Mouse (Mus musculus): ENCODE measurements around the gene Shc4.

Gene Shc4

DNA sequence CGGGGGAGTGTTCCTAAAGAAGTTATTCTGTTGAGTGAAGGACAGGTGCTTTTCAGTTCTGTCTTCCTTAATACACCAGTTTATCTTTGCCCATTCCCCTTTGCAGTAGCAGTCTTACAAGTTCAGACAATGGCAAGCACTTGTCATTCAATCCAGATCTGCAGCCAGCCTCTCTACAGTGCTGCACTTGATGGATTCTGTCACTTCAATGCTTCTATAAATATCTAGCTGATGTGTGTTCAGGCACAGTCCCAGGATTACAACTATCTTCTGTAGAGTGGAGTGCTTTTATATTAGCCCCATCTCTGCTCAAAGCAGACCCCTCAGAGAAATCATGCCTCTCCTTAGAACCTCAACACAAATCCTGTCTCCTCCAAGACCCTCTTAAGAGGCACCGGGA is 93.9 kb downstream of the Shc4 start:
- DNase-seq (ENCODE audit: low spot score) = no peak

DNA sequence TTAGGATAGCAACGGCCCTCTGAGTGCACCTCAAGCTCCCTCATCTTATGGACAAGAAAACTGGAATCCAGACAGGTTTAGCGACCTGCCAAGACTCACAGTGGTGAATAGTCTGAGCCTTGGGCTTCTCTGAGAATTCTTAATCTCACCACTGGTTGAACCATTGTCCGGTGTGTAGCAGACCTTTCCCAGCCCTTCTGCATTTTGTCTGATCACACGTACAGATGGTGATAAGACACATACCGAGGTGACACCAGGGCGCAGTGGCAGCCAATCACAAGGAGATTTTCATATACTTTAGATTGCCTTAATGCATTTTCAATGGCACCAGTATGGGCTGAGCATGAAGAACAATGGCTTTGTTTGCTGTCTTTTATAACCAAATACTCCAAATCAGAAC is 95.5 kb downstream of the Shc4 start:
- DNase-seq (ENCODE audit: low spot score) = no peak

DNA sequence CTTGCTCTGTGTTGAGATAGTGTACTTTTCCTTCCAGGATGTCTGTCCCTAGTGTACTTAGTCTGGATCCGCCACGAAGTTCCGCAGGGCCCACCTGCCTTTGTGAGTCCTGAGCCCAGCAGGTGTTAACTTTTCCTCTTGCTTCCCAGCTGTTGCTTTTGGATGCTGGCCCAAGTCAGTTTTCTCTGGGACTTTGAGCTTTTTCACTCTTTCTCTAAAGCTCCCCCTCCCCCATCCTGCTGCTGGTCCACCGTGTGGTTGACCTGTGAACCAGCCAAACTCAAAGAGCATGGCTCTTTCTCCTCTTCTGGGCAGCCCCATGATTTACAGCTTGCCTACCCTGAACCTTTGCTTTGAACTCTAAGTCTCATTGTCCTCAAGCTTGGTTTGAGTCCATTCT is 97.4 kb downstream of the Shc4 start:
- DNase-seq (ENCODE audit: low spot score) = no peak

DNA sequence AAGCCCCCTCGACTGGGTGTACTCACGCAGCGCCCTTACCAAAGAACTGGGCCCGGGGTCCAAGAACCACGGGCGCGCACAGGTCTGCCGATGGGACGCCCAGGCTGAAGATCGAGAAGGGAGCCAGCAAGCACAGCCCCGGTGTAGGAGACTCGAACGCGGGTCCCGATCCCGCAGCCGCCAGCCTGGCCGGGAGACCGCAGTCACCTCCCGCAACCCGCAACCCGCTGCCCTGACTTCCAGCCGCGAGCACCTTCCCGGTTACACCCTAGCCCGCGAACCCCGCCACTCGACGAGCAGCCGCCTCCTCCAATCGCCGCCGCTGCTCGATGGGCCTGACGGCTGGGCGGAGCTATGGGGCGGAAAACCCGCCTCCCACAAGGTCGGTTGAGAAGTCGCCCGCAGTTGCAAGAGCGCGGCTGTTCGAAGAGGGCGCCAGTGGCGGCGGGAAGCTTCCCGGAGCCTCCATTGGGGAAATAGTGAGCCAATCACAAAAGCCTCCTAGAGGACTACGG is 99.1 kb downstream of the Shc4 start, which contains the start of gene Cep152:
Gene Cep152 (minus strand): TSS at position 277 of the 515 bp plus-strand sequence.
- peak; percentile 98 for DNase-seq (ENCODE audit: low spot score)

DNA sequence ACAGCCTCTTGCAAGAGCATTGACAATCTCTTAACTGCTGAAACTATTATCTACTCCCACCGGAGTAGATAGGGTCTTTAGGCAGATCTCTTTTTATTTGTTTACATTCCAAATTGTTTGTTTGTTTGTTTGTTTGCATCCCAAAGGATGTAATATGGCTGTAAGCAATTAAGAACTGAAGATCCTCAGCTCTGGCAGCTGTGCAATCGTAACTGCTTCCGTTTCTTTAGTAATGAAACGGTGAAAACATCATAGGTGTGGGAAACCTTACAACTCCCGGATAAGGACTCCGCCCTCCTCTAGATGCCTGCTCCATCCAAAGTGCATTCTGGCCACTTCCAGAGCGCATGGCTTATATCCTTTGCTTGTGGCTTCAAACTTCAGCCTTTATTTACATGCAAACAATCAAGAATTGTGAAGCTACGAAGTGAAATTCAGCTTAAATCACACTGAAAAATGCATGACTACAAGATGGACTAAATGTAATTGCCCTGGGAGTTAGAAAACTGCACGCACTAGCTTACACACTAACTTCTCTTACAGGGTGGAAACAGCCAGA is 99.7 kb downstream of the Shc4 start:
- DNase-seq (ENCODE audit: low spot score) = peak; percentile 43

DNA sequence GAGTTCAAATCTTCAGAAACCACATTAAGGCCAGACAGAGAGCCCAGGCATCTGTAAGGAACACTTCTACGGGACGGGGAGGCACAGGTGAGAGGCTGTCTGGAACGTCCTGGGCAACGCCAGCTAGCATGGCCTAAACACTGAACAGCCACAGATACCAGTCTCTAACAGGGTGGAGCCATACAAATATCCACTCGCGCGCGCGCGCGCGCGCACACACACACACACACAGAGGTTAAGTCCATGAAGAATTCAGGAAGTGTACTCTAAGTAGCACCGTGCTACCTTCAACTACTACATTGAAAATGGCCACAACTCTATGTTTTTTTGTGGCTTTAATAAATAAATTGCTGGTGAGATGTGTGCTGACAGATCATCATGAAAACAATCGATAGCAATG is 100.7 kb downstream of the Shc4 start:
- no peak for DNase-seq (ENCODE audit: low spot score)

DNA sequence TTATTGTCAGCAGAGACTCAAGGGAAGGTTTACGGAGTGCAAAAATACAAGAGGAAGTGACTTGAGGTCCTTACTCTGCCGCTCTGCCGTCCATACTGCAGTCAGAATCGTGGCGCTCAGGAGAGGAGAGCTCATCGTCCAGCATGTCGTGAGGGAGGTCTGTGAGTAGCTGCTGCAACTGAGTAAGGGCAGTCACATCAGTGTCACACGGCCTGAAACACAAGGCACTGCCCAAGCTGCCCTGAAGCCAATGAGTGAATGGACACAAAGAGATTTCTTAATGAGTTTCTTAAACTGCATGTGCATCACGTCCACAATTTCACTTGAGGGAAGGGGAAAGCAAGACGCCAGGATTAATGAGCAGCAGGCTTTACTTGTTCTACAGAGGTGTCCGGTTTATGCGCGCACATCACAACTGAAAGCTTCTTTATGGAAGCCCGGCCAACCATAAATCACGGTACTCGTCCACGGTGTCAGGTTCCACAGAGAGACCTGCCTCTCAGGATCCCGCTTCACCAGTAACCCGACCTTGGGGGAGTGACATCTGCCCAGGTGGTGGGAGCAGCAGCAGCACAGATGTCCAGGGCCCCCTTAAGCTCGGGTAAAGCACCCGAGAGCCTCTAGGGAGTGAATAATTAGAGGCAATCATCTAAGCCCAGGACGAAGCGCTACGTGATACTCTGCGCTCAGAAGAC is 103.6 kb downstream of the Shc4 start:
- peak; percentile 75 for DNase-seq (ENCODE audit: low spot score)

DNA sequence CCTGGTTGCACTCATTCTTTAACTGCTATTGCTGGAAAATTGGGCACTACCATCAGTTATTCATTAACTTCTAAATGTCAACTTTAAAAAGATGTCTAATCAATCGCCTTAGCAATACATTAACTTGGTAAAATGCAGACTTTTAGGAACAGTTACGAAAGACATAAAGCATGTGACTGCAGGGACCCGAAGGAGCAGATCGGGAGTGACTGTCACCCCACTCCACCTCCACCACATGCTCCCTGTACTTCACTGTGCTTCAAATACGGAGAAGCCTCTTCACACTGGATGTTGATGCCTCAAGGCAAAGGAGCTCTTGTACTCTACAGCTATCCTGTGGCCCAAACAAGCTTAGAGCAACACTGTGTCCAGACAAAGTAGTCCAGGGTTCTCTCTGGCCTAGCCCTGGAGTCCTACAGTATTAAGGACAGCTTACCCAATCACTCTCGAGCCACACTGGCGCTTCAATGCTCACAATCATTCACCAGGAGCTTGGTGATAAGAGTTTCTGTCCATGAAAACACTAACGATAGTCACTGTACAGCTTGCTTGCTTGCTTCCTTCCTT is 108.0 kb downstream of the Shc4 start:
- DNase-seq (ENCODE audit: low spot score) = no peak

DNA sequence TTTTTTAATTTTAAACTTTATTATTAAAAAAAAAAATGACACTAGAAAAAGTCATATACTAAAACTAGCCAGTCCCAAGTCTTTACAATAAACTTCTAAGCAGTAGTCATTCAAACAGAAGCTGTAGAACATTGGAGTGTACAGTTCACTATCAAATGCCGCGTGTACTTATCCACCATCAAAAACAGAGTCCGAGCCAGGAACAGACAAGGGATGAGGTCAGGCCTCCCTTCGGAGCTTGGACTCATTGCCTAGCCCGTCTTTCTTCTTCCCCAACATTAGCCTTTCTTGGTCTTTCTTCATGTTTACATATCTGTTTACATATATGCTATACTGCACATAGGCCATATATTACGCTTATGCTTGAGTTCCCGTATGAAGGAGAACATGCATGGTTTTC is 108.5 kb downstream of the Shc4 start:
- no peak for DNase-seq (ENCODE audit: low spot score)

DNA sequence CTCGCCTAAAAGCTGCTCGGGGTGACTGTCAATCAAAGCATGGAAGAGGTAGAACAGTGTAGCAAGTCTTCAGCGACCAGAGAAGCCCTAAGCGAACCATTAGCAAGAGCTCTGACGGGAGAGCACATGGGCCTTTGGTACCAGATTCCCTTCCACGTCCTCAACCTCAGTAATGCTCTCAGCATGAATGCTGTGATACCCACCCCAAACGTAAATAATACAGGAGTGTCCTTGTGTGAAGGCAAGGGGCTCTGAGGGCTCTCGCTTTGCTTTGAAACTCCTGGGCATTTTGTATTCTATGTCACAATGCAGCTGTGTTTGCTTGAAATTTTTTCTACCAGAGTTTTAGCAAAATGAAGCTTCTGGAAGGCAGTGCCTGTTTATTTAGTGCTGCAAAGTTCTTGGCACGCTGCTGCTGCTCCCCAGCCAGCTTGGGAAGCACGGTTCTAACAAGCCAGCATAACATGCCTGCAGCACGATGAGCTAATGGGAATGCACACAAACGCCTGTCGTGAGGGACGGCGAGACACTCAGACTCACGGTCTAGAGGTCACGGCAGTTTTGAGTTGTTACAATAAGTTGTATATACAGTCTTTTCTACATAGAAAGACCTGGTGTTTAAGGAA is 117.6 kb downstream of the Shc4 start:
- DNase-seq (ENCODE audit: low spot score) = no peak

DNA sequence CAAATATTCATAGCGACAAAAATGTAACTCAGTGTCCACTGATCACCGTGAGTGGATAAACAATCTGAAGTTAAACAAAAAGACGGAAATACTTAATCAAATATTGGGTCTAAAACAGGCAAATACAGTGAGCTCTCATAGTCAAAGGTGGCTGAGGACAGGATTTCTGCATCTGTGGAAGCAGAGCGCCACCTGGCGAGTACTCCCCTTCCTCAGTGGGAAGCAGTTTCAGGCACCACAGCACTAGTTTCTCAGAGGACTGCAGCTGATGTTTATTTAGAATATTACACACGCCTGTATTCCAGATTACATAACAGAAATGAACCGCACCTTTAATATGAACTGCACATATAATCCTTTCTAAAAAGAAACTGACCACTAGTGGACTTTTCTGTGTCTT is 119.3 kb downstream of the Shc4 start:
- peak; percentile 64 for DNase-seq (ENCODE audit: low spot score)

DNA sequence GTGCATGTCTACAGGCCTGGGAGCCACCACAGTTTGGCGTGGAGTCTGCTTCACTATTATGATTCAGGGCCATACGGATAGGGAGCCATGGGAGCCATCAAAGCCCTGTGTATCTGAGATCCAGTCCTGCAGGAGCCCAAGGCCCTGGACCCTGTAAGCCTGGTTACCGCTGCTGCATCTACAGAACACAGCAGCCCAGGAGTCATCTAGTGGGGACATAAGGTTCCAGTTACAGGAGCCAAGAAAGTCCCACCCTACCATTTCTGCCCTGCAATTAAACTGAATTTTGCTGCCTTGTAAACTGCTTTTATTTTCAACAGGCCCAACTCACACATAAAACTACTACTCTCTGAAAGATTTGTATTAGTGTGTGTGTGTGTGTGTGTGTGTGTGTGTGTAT is 121.0 kb downstream of the Shc4 start:
- no peak for DNase-seq (ENCODE audit: low spot score)

DNA sequence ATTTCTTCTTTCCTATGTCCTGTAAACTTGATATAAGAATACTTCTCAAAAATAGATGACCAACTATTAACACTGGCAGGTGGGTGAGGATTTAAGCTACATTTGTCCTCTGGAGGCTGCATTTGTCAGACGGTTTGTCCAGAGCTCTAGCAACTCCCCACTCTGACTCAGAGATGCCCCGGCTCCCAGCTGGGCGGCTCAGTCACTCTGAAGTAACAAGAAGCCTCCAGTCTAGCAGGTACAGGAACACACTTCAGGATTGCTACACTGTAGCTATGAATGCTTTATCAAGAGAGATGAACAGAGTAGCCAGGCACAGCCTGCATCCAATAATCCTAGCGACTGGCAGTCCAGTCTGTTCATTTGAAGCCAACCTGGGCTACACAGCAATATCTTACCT is 125.0 kb downstream of the Shc4 start:
- no peak for DNase-seq (ENCODE audit: low spot score)

DNA sequence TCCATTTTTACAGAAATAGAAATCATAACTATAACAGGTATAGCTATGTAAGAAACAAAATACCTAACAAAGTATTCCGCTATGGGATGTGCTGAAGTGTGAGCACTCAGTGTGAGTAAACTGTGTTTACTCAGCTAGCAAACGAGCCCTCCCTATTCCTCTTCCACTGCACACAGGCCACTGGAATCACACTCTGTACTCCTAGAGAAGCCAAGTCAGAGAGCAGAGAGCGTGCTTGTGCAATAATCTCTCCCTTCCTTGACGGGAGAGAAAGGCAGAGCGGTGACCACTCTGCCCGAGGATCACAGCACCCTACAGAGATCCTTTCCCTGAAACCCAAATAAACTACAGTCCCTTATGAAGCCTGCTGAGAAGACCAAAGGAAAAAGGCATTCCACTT is 125.7 kb downstream of the Shc4 start:
- no peak for DNase-seq (ENCODE audit: low spot score)

DNA sequence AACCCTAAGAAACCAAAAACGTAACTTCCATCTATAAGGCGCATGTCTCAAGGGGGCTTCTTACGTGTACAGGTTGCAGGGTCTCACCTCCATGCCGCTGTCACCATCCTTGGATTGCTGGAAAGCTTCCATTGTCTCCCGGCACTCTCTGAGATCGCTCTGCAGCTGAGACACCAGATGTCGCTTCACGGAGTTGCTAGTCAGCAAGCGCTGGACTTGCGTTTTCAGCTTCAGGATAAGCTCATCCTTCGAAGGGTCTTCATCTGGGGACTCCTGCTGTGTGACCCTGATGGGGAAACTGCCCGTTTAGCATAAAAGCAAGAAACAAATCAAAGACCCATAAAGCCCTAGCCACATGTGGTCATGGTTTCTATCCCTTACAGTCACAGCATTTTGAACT is 129.2 kb downstream of the Shc4 start:
- no peak for DNase-seq (ENCODE audit: low spot score)

DNA sequence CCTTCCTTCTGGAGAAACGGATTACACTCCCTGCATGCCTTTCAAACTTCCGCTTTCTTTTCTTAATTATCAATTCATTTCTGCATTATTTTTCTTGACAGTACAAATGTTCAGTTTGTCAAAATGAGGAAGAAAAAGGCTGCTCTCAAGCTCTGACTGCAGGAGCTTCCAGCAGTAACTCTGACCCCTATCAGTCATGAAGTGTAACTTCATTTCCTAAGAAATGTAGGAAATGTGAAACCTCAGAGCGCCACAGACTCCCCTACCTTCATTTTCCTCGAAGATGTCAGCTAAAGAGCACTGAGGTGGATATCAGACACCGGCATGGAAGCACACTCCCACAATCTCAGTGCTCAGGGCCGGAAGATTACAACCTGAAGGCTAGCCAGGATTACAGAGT is 129.9 kb downstream of the Shc4 start:
- no peak for DNase-seq (ENCODE audit: low spot score)

DNA sequence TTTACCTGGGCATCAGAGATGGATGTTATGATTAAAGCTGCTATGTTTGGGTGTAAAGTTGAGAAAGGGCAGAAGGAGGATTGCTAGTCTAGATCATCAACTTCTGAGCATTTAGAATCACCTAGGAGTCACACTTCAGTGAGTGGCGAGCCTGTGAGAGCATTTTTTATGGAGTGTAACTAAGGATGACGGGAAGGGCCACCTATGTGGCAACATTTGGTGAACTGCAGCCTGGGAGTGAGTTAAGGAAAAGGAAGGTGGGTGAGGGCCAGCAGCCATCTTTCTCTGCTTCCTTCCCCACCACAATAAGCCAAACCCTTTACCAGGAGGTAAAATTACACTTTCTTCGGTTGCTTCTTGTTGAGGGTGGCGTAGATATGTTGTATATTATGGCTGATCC is 132.1 kb downstream of the Shc4 start:
- DNase-seq (ENCODE audit: low spot score) = no peak

DNA sequence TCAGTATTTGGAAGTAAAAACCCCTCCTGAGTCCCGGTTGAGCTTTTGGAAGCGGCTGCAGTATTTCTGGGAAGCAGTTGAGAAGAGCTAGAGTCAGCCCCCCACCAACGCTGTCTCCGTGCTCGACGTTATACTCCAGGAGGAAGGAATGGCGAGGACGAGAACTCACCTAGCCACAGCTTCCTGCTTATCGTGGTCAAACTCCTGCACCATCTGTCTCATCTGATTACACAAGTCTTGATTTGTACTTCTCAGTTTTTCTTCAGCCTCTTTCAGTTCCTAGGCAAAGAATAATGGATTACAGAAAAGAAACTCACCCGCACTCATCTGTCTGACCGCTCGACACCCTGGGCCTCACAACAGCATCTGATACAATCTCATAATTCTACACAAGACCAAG is 134.7 kb downstream of the Shc4 start:
- DNase-seq (ENCODE audit: low spot score) = no peak

DNA sequence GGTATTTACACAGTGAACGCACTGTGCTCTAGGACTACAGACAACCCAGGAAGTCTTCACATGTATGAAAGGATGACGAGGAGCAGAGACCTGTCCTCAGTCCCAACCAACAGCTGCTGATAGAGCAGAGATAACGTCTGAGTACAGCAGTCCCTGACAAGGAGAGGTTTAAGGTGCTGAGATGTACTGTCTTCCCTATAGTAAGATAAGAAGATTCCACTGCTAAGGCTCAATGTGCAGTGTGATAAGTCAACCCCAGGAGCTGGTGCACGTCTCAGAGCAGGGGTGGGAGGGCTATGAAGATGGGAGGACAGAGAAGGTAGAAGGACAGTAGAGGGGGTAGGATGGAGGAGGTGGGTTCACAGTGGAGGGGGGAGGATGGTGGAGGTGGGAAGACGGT is 142.9 kb downstream of the Shc4 start:
- DNase-seq (ENCODE audit: low spot score) = no peak

DNA sequence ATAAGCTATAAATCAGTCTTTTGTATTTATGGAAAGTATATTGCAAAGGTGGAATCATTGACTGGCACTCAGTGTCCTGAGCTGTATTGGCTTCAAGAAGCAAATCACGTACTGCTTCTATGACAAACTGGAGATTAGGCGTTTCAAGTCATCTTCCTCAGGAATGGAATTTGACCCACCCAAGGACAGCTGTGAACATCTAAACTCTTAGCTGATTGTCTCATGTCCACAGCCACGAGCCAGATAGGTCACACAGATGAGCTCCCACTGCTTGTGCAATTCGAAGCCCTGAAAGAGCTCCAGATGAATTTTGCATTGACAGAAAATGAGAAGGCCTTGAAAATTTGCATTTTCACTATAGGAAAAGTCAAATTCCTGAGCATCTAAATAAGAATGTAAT is 146.3 kb downstream of the Shc4 start:
- DNase-seq (ENCODE audit: low spot score) = no peak
